Mouse (Mus musculus): ENCODE measurements around the gene Phf14. TPM values are rescaled to one million over a fixed set of nuclear protein-coding genes. Genes with fewer than 3 reads are reported as not detected.

Gene Phf14
- 44.2 and 51.3 TPM in 2 replicates for total RNA-seq (2023)

GRCm38 (mm10) chr6:11907269-11908032 is at the start of gene Phf14, which contains the start of gene Ndufa4:
Gene Phf14, plus strand, starts transcription at chr6:11907809.
Gene Ndufa4, minus strand, starts transcription at chr6:11907497.

Other genes starting within 250 kb of the Phf14 start
- gene Ndufa4, start 312 bp upstream of the Phf14 start, total RNA-seq (2023): 108 and 133 TPM in 2 replicates

All from neutrophil, adult 65 days (primary cell).